Mouse (Mus musculus) intestine, embryonic 16.5 days (tissue): ENCODE data around the gene Zfp366. TPM values are rescaled to one million over a fixed set of nuclear protein-coding genes. Genes with fewer than 3 reads are reported as not detected.

Experiments
- ATAC-seq: fragments of 200-750 bp; cut with Nextera tagmentation; 2 replicates; pipeline ENCODE4 v1.8.0; 2017; ENCODE audit warnings: moderate TSS enrichment, moderate library complexity
- H3K27ac ChIP-seq: fragments of 300-500 bp; sonication (generic); 2 replicates; pipeline ENCODE4 v1.5.1; 2014; ENCODE audit warnings: mild to moderate bottlenecking, low read length
- H3K27me3 ChIP-seq: fragments of 300-500 bp; sonication (generic); replicated peaks from 2 replicates; pipeline ENCODE4 v1.6.1; 2014; ENCODE audit warnings: low read length, control low read depth, mixed read lengths; ENCODE audit not compliant: control insufficient read depth, insufficient read depth
- H3K36me3 ChIP-seq: fragments of 300-500 bp; sonication (generic); 2 replicates; pipeline ENCODE4 v1.6.1; 2014; ENCODE audit warnings: low read length, control low read depth; ENCODE audit not compliant: control insufficient read depth, insufficient read depth
- H3K4me1 ChIP-seq: fragments of 300-500 bp; sonication (generic); 2 replicates; pipeline ENCODE4 v1.6.1; 2014; ENCODE audit warnings: low read length, control low read depth, mixed read lengths; ENCODE audit not compliant: control insufficient read depth, insufficient read depth
- H3K4me2 ChIP-seq: fragments of 300-500 bp; sonication (generic); 2 replicates; pipeline ENCODE4 v1.6.1; 2014; ENCODE audit warnings: low read depth, low read length, control low read depth
- H3K4me3 ChIP-seq: fragments of 300-500 bp; sonication (generic); 2 replicates; pipeline ENCODE4 v1.5.1; 2014; ENCODE audit warnings: mild to moderate bottlenecking, low read length
- H3K9ac ChIP-seq: fragments of 300-500 bp; sonication (generic); 2 replicates; pipeline ENCODE4 v1.6.1; 2014; ENCODE audit warnings: low read depth, low read length
- H3K9me3 ChIP-seq: fragments of 300-500 bp; sonication (generic); 2 replicates; pipeline ENCODE4 v1.6.1; 2016; ENCODE audit warnings: low read length, control low read depth; ENCODE audit not compliant: control insufficient read depth
- WGBS: fragments of 180-500 bp; shearing (Covaris S2); extraction: QIAGEN DNeasy Blood & Tissue Kit; methylation state at CpG from one replicate; pipeline ENCODE4 v1.1.7; 2014; 5-methylcytosine and 5-hydroxymethylcytosine counted together
- polyA plus RNA-seq: library from polyadenylated mRNA; unstranded; fragments of >200 nt; fragmentation: Nextera tagmentation; extraction: Ambion mirVana; gene quantifications from 2 replicates; pipeline ENCODE4 v1.2.1, GENCODE M21; 2015

Gene Zfp366
- polyA plus RNA-seq, 1 experiment from 2014 or later, result 0.50 TPM

DNA sequence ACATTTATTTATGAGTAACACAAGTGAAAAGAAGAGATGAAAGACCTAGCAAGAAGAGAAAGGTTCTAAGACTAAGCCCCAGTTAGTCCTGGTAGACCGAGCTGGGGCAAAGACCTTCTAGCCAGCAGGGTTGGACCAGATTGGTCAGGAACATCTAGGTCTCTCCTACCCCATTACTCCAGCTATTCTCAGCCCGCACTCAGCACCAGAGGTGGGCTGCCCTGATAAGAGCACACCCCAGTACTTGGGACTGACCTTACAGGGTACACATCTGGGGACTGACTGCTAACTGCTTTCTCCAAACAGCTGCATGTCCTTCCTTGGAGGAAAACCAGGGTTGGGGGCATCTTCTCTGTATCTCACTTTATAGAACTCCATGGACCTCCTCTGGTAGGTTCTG lies 66.2 kb downstream of the Zfp366 start:
- ATAC-seq, result no peak
- 90% methylated on average over 2 of the region's 2 CpGs for WGBS

GRCm38 (mm10) chr13:99254215-99254614 lies 69.6 kb downstream of the Zfp366 start:
- Histone ChIP-seq H3K9me3 (no peaks in the 10 kb centered on the region), H3K9ac (no peak overlapping the region), H3K36me3 (no peaks in the 10 kb centered on the region), H3K4me1 (no peaks in the 10 kb centered on the region), H3K4me3 (no peak overlapping the region), H3K27ac (no peak overlapping the region), H3K27me3 (no peaks in the 10 kb centered on the region), H3K4me2 (no peak overlapping the region)
- ATAC-seq, result no peak

More for the DNA sequence above, 66.2 kb downstream of the Zfp366 start:
- Histone ChIP-seq H3K27me3 (no peaks in the 10 kb centered on the region), H3K9me3 (no peaks in the 10 kb centered on the region), H3K9ac (no peak overlapping the region), H3K36me3 (no peaks in the 10 kb centered on the region), H3K4me1 (no peaks in the 10 kb centered on the region), H3K4me2 (no peak overlapping the region), H3K27ac (no peak overlapping the region), H3K4me3 (no peak overlapping the region)

DNA sequence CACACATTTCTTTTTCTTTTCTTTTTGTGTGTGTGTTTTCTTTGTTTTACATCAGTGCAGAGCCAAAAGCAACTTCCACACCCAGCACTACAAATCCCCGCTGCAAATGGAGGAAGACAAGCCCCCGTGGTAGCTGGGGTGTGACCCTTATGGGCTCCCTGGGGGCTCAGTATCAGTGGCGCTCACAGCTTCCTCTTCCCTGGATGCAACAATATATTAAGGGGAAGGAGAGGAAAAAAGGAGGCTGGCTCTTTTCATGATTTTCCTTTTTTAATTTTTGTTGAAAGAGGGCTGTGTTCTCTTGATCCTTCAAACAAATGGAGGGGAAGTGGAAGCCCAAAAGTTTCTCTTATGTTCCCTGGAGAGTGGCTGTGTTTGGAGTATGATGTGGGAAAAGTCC lies 70.2 kb downstream of the Zfp366 start:
- ATAC-seq, result no peak
- H3K27ac ChIP-seq, result no peak overlapping the region
- WGBS, result 41% methylated on average over 3 of the region's 3 CpGs

GRCm38 (mm10) chr13:99256916-99257315 lies 72.3 kb downstream of the Zfp366 start:
- H3K9ac ChIP-seq, result no peak overlapping the region
- no peak for ATAC-seq
- H3K9me3 ChIP-seq, result no peaks in the 10 kb centered on the region
- WGBS, result 93% methylated on average over 4 of the region's 4 CpGs
- H3K27ac ChIP-seq, result no peak overlapping the region
- no peaks in the 10 kb centered on the region for H3K27me3 ChIP-seq
- H3K4me2 ChIP-seq, result no peak overlapping the region
- no peaks in the 10 kb centered on the region for H3K4me1 ChIP-seq
- H3K4me3 ChIP-seq, result no peak overlapping the region
- H3K36me3 ChIP-seq, result no peaks in the 10 kb centered on the region

More for the DNA sequence above, 70.2 kb downstream of the Zfp366 start:
- no peak overlapping the region for H3K9ac ChIP-seq
- H3K4me1 ChIP-seq, result no peaks in the 10 kb centered on the region
- no peaks in the 10 kb centered on the region for H3K27me3 ChIP-seq
- no peak overlapping the region for H3K4me3 ChIP-seq
- H3K9me3 ChIP-seq, result no peaks in the 10 kb centered on the region
- no peaks in the 10 kb centered on the region for H3K36me3 ChIP-seq
- no peak overlapping the region for H3K4me2 ChIP-seq

- no peaks in the 10 kb centered on the region for H3K27me3 ChIP-seq
- H3K36me3 ChIP-seq, result no peaks in the 10 kb centered on the region
- no peak for ATAC-seq
- no peak overlapping the region for H3K4me2 ChIP-seq
- no peak overlapping the region for H3K9ac ChIP-seq
- WGBS, result 92% methylated on average over 3 of the region's 3 CpGs
- H3K27ac ChIP-seq, result no peak overlapping the region
- H3K4me3 ChIP-seq, result no peak overlapping the region
- H3K9me3 ChIP-seq, result no peaks in the 10 kb centered on the region
- no peaks in the 10 kb centered on the region for H3K4me1 ChIP-seq
These were observed 74.1 kb downstream of the Zfp366 start for GRCm38 (mm10) chr13:99258677-99259076.

DNA sequence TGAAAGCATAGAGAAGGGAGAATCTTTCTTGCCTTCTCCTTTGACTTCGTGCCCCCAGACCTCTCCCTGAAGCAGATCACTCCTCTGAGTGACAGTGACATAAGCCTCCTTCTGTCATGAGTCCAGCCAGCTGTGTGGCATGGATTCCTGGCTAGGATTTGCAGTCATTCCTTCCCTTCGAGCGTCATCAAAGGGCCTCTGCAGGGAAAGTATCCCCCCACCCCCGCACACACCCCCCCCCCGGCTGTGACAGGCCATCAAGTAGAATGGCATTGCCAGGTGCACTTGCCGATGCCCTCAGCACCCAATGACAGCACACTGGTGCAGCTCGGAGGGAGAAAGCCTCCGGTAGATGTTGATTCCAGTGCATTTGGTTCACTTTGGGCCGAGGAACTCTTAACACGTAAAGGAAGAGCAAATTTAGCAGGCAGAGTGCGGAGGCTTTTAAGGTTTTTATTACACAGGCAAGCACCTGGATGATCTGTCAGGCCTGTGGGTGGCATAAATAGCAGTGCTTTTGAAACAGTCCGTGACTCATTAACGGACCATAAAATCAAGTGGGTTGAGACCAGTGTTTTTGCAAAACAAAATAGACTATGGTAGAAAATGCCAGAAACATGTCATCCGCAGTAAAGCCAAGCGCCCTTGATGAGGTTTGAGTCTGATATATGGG lies 75.0 kb downstream of the Zfp366 start:
- no peak overlapping the region for H3K4me3 ChIP-seq
- H3K9me3 ChIP-seq, result no peaks in the 10 kb centered on the region
- H3K36me3 ChIP-seq, result no peaks in the 10 kb centered on the region
- H3K9ac ChIP-seq, result no peak overlapping the region
- WGBS, result 72% methylated on average over 15 of the region's 15 CpGs
- H3K4me2 ChIP-seq, result no peak overlapping the region
- H3K4me1 ChIP-seq, result no peaks in the 10 kb centered on the region
- H3K27ac ChIP-seq, result no peak overlapping the region
- H3K27me3 ChIP-seq, result no peaks in the 10 kb centered on the region
- ATAC-seq, result no peak

DNA sequence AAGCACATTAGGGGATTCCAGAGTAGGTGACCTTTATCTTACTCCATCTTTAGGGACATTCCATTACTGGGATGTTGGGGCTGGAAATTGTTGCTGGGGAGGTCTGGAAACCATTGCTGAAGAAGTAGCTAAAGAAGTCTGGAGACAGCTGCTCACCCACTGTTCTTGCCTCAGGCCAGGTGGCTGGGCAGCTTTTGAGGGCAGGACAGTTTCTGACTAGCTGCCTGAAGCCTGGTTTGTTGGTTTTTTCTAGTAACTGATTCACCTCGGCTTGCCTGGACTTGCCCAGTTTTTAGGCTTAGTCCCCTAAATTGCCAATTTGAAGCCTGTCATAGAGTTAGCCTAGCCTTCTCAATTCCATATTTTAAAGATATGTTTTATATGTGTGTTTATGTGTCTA lies 77.8 kb downstream of the Zfp366 start:
- Histone ChIP-seq H3K4me3 (no peak overlapping the region), H3K36me3 (no peaks in the 10 kb centered on the region)

GRCm38 (mm10) chr13:99263159-99263783 lies 78.6 kb downstream of the Zfp366 start:
- WGBS, result 79% methylated on average over 4 of the region's 4 CpGs
- H3K4me1 ChIP-seq, result no peaks in the 10 kb centered on the region
- H3K4me3 ChIP-seq, result no peak overlapping the region
- no peak for ATAC-seq
- H3K27ac ChIP-seq, result no peak overlapping the region
- no peaks in the 10 kb centered on the region for H3K27me3 ChIP-seq
- no peak overlapping the region for H3K9ac ChIP-seq
- no peak overlapping the region for H3K4me2 ChIP-seq
- no peaks in the 10 kb centered on the region for H3K9me3 ChIP-seq
- H3K36me3 ChIP-seq, result no peaks in the 10 kb centered on the region

More for the DNA sequence above, 77.8 kb downstream of the Zfp366 start:
- H3K27ac ChIP-seq, result no peak overlapping the region
- H3K4me1 ChIP-seq, result no peaks in the 10 kb centered on the region
- no peaks in the 10 kb centered on the region for H3K27me3 ChIP-seq
- WGBS, result 79% methylated on average over 1 of the region's 1 CpGs
- H3K9me3 ChIP-seq, result no peaks in the 10 kb centered on the region
- no peak for ATAC-seq
- no peak overlapping the region for H3K9ac ChIP-seq
- no peak overlapping the region for H3K4me2 ChIP-seq

GRCm38 (mm10) chr13:99264483-99264882 lies 79.9 kb downstream of the Zfp366 start:
- no peak overlapping the region for H3K4me3 ChIP-seq
- no peaks in the 10 kb centered on the region for H3K9me3 ChIP-seq
- H3K9ac ChIP-seq, result no peak overlapping the region
- H3K36me3 ChIP-seq, result no peaks in the 10 kb centered on the region
- H3K4me1 ChIP-seq, result no peaks in the 10 kb centered on the region
- no peak for ATAC-seq
- H3K27me3 ChIP-seq, result no peaks in the 10 kb centered on the region
- no peak overlapping the region for H3K4me2 ChIP-seq
- WGBS, result 69% methylated on average over 6 of the region's 6 CpGs
- H3K27ac ChIP-seq, result no peak overlapping the region

GRCm38 (mm10) chr13:99272046-99272445 lies 87.4 kb downstream of the Zfp366 start:
- Histone ChIP-seq H3K27ac (no peak overlapping the region), H3K9me3 (no peaks in the 10 kb centered on the region), H3K4me3 (no peak overlapping the region), H3K36me3 (no peaks in the 10 kb centered on the region), H3K9ac (no peak overlapping the region), H3K4me1 (no peaks in the 10 kb centered on the region), H3K27me3 (no peaks in the 10 kb centered on the region), H3K4me2 (no peak overlapping the region)
- WGBS, result 97% methylated on average over 3 of the region's 3 CpGs
- ATAC-seq, result no peak
